Mouse (Mus musculus) T-helper 1 cell (primary cell): ENCODE data around the gene Stum.

Experiments
- in situ Hi-C: fragments of 300-600 bp; cut with MboI, MseI; formaldehyde crosslinking; loops from one replicate; pipeline ENCODE4 v1.15.1; 2025; ENCODE audit warnings: high pct_unique_total_duplicates

Gene Stum

GRCm38 (mm10) chr1:180431833-180432232 is 51.5 kb downstream of the Stum start:
- in situ Hi-C loops = loop anchor here (5.0 kb wide), 1 partner anchor 335 kb away; no protein-coding TSS in a partner anchor

- in situ Hi-C loops = loop anchor here (5.0 kb wide), 1 partner anchor 337 kb away; no protein-coding TSS in a partner anchor
Observed at GRCm38 (mm10) chr1:180429819-180430218, 53.5 kb downstream of the Stum start.

GRCm38 (mm10) chr1:180428871-180429270 is 54.4 kb downstream of the Stum start:
- in situ Hi-C loops = no loop called here

- in situ Hi-C loops = no loop called here
Observed at GRCm38 (mm10) chr1:180428101-180428712, 55.1 kb downstream of the Stum start.

GRCm38 (mm10) chr1:180427685-180428084 is 55.6 kb downstream of the Stum start:
- in situ Hi-C loops = no loop called here

- in situ Hi-C loops = no loop called here
Observed at GRCm38 (mm10) chr1:180426405-180426804, 56.9 kb downstream of the Stum start.

- in situ Hi-C loops = no loop called here
Observed at GRCm38 (mm10) chr1:180423931-180424330, 59.4 kb downstream of the Stum start.

GRCm38 (mm10) chr1:180423008-180423639 is 60.2 kb downstream of the Stum start:
- in situ Hi-C loops = no loop called here

- in situ Hi-C loops = no loop called here
Observed at GRCm38 (mm10) chr1:180422076-180422828, 61.1 kb downstream of the Stum start.

- in situ Hi-C loops = no loop called here
Observed at GRCm38 (mm10) chr1:180421165-180421909, 62.0 kb downstream of the Stum start.

GRCm38 (mm10) chr1:180420496-180421164 is 62.7 kb downstream of the Stum start:
- in situ Hi-C loops = no loop called here

GRCm38 (mm10) chr1:180419059-180419458 is 64.2 kb downstream of the Stum start:
- in situ Hi-C loops = no loop called here

GRCm38 (mm10) chr1:180417118-180417517 is 66.2 kb downstream of the Stum start:
- in situ Hi-C loops = no loop called here

GRCm38 (mm10) chr1:180415836-180416235 is 67.5 kb downstream of the Stum start:
- in situ Hi-C loops = no loop called here

GRCm38 (mm10) chr1:180415064-180415463 is 68.2 kb downstream of the Stum start:
- in situ Hi-C loops = no loop called here

- in situ Hi-C loops = no loop called here
Observed at GRCm38 (mm10) chr1:180410306-180410705, 73.0 kb downstream of the Stum start.

- in situ Hi-C loops = loop anchor here (5.0 kb wide), 1 partner anchor 137 kb away; no protein-coding TSS in a partner anchor
Observed at GRCm38 (mm10) chr1:180409771-180410170, 73.5 kb downstream of the Stum start.

- in situ Hi-C loops = loop anchor here (5.0 kb wide), 1 partner anchor 137 kb away; no protein-coding TSS in a partner anchor
Observed at GRCm38 (mm10) chr1:180408832-180409231, 74.5 kb downstream of the Stum start.

- in situ Hi-C loops = loop anchor here (5.0 kb wide), 1 partner anchor 136 kb away; no protein-coding TSS in a partner anchor
Observed at GRCm38 (mm10) chr1:180407727-180408719, 75.3 kb downstream of the Stum start.

- in situ Hi-C loops = loop anchor here (5.0 kb wide), 1 partner anchor 135 kb away; no protein-coding TSS in a partner anchor
Observed at GRCm38 (mm10) chr1:180407171-180407671, 76.1 kb downstream of the Stum start.
